Mouse (Mus musculus) heart, postnatal 0 days (tissue): ENCODE results near the gene Psma3. TPM values are rescaled to one million over a fixed set of nuclear protein-coding genes. Genes with fewer than 3 reads are reported as not detected.
A peak's percentile ranks its signal among the peaks of the same experiment; 100 is the strongest.

Experiments used
- ATAC-seq: fragments of 200-750 bp; cut with Nextera tagmentation; 2 replicates; pipeline ENCODE4 v1.8.0; 2017; ENCODE audit warnings: low read depth, moderate number of reproducible peaks, moderate library complexity; ENCODE audit not compliant: insufficient read depth
- DNase-seq: peaks from one replicate; pipeline ENCODE4 v3.0.0-alpha.2; 2016; ENCODE audit warnings: low spot score
- H3K27ac ChIP-seq: fragments of 300-500 bp; sonication (generic); 2 replicates; pipeline ENCODE4 v1.5.1; 2014; ENCODE audit warnings: low read depth, mild to moderate bottlenecking
- H3K27me3 ChIP-seq: fragments of 300-500 bp; sonication (generic); 2 replicates; pipeline ENCODE4 v1.6.1; 2014; ENCODE audit warnings: low read length, mixed read lengths; ENCODE audit not compliant: control insufficient read depth, insufficient read depth
- H3K36me3 ChIP-seq: fragments of 300-500 bp; sonication (generic); replicated peaks from 2 replicates; pipeline ENCODE4 v1.6.1; 2014; ENCODE audit warnings: low read length, mixed read lengths; ENCODE audit not compliant: control insufficient read depth, insufficient read depth
- H3K4me1 ChIP-seq: fragments of 300-500 bp; sonication (generic); 2 replicates; pipeline ENCODE4 v1.6.1; 2014; ENCODE audit warnings: antibody characterized with exemption; ENCODE audit not compliant: control insufficient read depth, insufficient read depth
- H3K4me2 ChIP-seq: fragments of 300-500 bp; sonication (generic); 2 replicates; pipeline ENCODE4 v1.6.1; 2014; ENCODE audit warnings: low read depth, mild to moderate bottlenecking, low read length, moderate library complexity
- H3K4me3 ChIP-seq: fragments of 300-500 bp; sonication (generic); 2 replicates; pipeline ENCODE4 v1.5.1; 2014; ENCODE audit warnings: low read depth, low read length
- H3K9ac ChIP-seq: fragments of 300-500 bp; sonication (generic); replicated peaks from 2 replicates; pipeline ENCODE4 v1.6.1; 2014; ENCODE audit warnings: low read depth, low read length, mixed read lengths
- H3K9me3 ChIP-seq: fragments of 300-500 bp; sonication (generic); replicated peaks from 2 replicates; pipeline ENCODE4 v1.6.1; 2016; ENCODE audit warnings: low read length; ENCODE audit not compliant: control insufficient read depth
- CTCF ChIP-seq: IDR thresholded peaks from 2 replicates; pipeline ENCODE4 v1.5.1; 2016; ENCODE audit warnings: antibody characterized with exemption, control low read depth, low read depth
- EP300 ChIP-seq: IDR thresholded peaks from 2 replicates; pipeline ENCODE4 v1.6.1; 2016; ENCODE audit warnings: antibody characterized with exemption, low read depth
- WGBS: fragments of 180-500 bp; shearing (Covaris S2); extraction: QIAGEN DNeasy Blood & Tissue Kit; methylation state at CpG from one replicate; pipeline ENCODE4 v1.1.7; 2014; 5-methylcytosine and 5-hydroxymethylcytosine counted together
- polyA plus RNA-seq: library from polyadenylated mRNA; unstranded; fragments of >200 nt; fragmentation: Nextera tagmentation; extraction: Ambion mirVana; gene quantifications from 2 replicates; pipeline ENCODE4 v1.2.1, GENCODE M21; 2015
- total RNA-seq: library from RNA; depleted of rRNA; stranded (reverse); fragments of >200 nt; gene quantifications from 2 replicates; pipeline ENCODE4 v1.2.3, GENCODE M21; 2014; ENCODE audit warnings: low replicate concordance

Gene Psma3
- total and polyA plus RNA-seq, 2 experiments from 2014 or later, result 94.8 to 487 TPM

DNA sequence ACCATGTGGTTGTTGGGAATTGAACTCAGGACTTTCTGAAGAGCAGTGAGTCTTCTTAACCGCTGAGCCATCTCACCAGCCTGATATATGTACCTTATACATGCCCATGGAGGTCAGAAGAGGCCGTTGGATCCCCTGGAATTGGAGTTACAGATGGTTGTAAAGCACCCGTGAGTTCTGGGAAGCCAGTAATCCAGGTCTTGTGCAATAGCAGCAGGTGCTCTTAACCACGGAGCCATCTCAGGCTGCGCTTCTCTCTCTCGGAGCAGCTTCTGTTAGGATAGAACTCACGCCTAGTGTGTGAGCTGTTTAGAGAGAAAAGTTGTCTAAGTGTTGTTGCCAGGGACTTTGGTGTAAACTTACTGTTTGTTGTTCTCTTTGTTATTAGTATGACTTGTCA lies 3.9 kb downstream of the Psma3 start:
- no peak for TF ChIP-seq EP300
- TF ChIP-seq CTCF, result no peak
- WGBS, result 87% methylated on average over 7 of the region's 7 CpGs
- Histone ChIP-seq H3K27ac (no peak overlapping the region), H3K9ac (no peak overlapping the region), H3K9me3 (no peaks in the 10 kb centered on the region), H3K4me1 (peaks cover 8% of the 10 kb centered on the region; the same call in 1 of the 2 replicates), H3K4me2 (no peak overlapping the region), H3K36me3 (peaks cover 25% of the 10 kb centered on the region; the same call in 1 of the 2 replicates), H3K27me3 (no peaks in the 10 kb centered on the region), H3K4me3 (no peak overlapping the region)
- ATAC-seq (no peak), DNase-seq (no peak)

DNA sequence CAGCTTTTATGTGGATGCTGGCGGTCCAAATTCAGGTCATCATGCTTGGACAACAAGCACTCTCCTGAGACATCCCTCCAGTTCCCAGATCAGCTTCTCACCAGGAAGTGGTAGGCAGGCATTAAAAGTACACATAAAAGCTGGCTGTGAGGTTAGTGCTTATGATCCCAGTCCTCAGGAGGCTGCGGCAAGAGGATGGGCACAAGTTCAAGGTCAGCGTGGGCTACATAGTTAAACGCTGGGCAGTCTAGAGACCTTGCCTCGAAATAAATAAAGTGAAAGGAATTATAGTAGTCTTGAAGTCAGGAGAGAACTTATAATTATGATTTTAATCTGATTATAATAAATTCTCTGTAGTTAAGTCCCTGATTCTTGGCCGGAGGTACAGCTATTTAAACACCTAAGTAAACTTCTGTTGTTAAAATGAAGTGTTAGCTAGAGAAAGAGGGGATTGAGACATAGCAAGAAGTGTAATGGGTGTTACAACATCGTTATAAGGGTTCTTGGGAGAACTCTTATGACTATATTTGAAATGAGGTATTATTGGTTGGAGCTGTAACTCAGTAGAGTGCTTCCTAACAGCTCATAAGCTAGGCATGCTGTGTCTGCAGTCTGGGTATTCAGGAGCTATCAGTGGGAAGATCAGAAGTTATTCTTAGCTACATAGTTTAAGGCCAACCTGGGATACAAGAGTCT lies 10.6 kb downstream of the Psma3 start:
- no peak overlapping the region for H3K4me2 ChIP-seq
- no peak overlapping the region for H3K9ac ChIP-seq
- no peak for ATAC-seq
- TF ChIP-seq CTCF, result no peak
- no peak for TF ChIP-seq EP300
- H3K9me3 ChIP-seq, result no peaks in the 10 kb centered on the region
- DNase-seq, result no peak
- WGBS, result 85% methylated on average over 7 of the region's 7 CpGs
- H3K27ac ChIP-seq, result no peak overlapping the region
- no peaks in the 10 kb centered on the region for H3K27me3 ChIP-seq
- no peaks in the 10 kb centered on the region for H3K4me1 ChIP-seq
- H3K4me3 ChIP-seq, result no peak overlapping the region
- H3K36me3 ChIP-seq, result peaks cover 75% of the 10 kb centered on the region

DNA sequence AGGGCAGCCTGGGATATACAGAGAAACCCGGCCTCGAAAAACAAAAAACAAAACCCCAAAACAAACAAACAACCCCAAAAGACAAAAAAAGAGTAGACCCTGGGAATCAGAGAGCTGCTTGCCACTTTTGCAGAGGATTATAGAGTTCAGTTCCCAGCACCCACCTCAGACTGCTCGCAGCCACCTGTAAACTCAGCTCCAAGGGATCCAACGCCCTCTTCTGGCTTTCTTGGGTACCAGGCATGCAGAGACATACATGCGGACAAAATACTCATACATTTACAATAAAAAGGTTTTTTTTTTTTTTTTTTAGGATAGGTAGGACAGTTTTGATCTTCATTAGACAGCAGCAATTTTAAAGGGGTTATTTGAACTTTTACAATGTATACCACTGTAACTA lies 22.8 kb downstream of the Psma3 start:
- no peak for DNase-seq
- H3K4me1 ChIP-seq, result peaks cover 8% of the 10 kb centered on the region
- 91% methylated on average over 5 of the region's 5 CpGs for WGBS
- no peak for ATAC-seq
- no peak overlapping the region for H3K4me3 ChIP-seq
- no peak overlapping the region for H3K4me2 ChIP-seq
- peaks cover 35% of the 10 kb centered on the region for H3K36me3 ChIP-seq
- TF ChIP-seq CTCF (no peak), EP300 (no peak)
- no peak overlapping the region for H3K9ac ChIP-seq
- no peaks in the 10 kb centered on the region for H3K9me3 ChIP-seq
- H3K27me3 ChIP-seq, result no peaks in the 10 kb centered on the region
- no peak overlapping the region for H3K27ac ChIP-seq

DNA sequence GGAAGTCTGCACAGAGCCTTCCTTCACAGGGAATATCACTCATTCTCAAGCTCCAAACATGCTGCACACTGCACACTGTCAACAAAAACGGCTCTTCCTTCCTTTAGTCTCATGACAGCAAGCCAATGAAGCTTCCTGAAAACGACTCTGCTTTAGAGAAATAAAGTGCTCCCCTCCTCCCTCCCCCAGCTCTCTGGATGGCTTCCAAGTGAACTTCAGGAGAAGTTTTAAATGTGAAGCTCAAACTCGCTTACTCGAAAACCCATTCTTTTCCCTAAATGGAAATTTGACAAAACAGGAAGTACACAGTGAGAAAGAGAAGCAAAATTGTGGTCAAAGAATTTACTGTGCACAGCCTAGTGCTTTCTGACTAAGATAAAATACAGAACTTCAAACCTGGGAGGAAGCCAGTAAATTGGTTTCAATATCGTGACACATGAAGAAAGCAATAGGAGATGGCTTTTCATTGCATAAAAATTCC lies 25.0 kb downstream of the Psma3 start:
- no peak; the same call in 1 of the 2 replicates for ATAC-seq
- DNase-seq, result peak; percentile 32

DNA sequence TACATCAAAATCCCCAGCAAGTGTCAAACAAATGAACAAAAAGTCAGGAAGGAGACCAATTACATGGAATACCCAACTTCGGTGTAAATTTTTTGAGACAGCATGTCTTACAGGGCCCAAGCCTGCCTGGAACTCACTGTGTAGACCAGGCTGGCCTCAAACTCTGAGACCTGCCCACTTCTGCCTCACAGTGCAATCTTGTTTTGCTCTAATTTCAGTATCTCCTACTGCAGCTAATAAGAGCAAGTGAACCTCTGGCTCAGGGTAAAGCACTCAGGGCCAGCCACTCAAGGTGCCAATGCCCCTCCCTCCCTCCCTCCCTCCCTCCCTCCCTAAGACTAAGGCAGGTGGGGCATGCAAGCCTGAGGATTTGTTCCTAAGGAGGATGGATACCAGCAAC lies 25.9 kb downstream of the Psma3 start:
- ATAC-seq (no peak), DNase-seq (no peak)
- H3K36me3 ChIP-seq, result peaks cover 33% of the 10 kb centered on the region
- H3K9ac ChIP-seq, result no peak overlapping the region
- H3K27me3 ChIP-seq, result no peaks in the 10 kb centered on the region
- no peak for TF ChIP-seq CTCF
- TF ChIP-seq EP300, result no peak
- no peak overlapping the region for H3K4me3 ChIP-seq
- no peaks in the 10 kb centered on the region for H3K9me3 ChIP-seq
- peaks cover 8% of the 10 kb centered on the region for H3K4me1 ChIP-seq
- no peak overlapping the region for H3K4me2 ChIP-seq
- 72% methylated on average over 1 of the region's 1 CpGs for WGBS
- H3K27ac ChIP-seq, result peak overlapping the region; percentile 20; the same call in 1 of the 2 replicates

More for the DNA sequence above, 25.0 kb downstream of the Psma3 start:
- peaks cover 31% of the 10 kb centered on the region for H3K36me3 ChIP-seq
- H3K9me3 ChIP-seq, result no peaks in the 10 kb centered on the region
- 0 out of 2 replicates have a peak overlapping the region, but pooled peaks have one; percentile 15 for H3K4me3 ChIP-seq
- H3K4me1 ChIP-seq, result peaks cover 8% of the 10 kb centered on the region
- H3K4me2 ChIP-seq, result peak overlapping the region; percentile 44
- H3K27me3 ChIP-seq, result no peaks in the 10 kb centered on the region
- H3K27ac ChIP-seq, result peak overlapping the region; percentile 74
- TF ChIP-seq CTCF (no peak), EP300 (no peak)
- H3K9ac ChIP-seq, result no peak overlapping the region
- WGBS, result 26% methylated on average over 5 of the region's 5 CpGs
